Mouse (Mus musculus) activated CD4-positive, CD25-positive, alpha-beta regulatory T cell, adult 4 months (primary cell): ENCODE results near the gene Aurkaip1. TPM values are rescaled to one million over a fixed set of nuclear protein-coding genes. Genes with fewer than 3 reads are reported as not detected.
"Not testable (repeated sequence)": the region's sequence is repeated elsewhere in the genome, so short reads cannot be mapped to it uniquely, and the experiment has no call there.

Experiments
- ATAC-seq: one replicate; pipeline ENCODE4 v1.8.0; 2017
- polyA plus RNA-seq, 2 experiments: library from polyadenylated mRNA; unstranded; fragments of 100-300 nt; shearing (Covaris generic); gene quantifications; one replicate each; pipeline ENCODE4 v1.2.1; 2017

Aurkaip1 gene
- polyA plus RNA-seq = 100 to 1,000 TPM; 216 TPM

GRCm38 (mm10) chr4:155831205-155831766 is at the start of gene Aurkaip1:
TSS of gene Aurkaip1 (plus strand) at chr4:155831272.
- peak; percentile 84 for ATAC-seq

DNA sequence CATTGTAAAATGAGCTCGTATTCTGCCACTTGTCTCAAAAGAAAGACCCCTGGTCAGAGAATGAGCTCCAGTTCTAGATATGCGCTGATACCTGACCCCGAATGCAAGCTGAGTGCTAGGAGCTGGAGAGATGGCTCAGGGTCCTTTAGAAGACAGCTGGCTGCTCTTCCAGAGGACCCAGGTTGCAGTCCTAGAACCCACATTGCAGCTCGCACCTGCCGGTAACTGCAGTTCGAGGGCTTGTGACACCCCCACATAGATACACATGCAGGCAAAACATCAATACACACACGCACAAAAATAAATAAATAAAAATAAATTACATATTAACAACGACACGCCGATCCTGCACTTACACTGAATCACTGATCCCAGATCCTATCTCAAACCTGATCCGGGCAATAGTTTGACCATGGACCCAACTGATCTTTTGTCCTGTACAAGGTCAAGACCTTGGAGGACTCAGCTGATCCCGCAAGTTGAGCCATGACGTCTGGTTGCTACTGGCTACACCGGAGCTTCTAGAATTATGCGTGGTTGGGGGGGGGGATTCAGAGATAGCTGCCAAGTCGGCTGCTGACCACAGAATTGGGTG is 47.5 kb upstream of the Aurkaip1 start:
- no peak for ATAC-seq

DNA sequence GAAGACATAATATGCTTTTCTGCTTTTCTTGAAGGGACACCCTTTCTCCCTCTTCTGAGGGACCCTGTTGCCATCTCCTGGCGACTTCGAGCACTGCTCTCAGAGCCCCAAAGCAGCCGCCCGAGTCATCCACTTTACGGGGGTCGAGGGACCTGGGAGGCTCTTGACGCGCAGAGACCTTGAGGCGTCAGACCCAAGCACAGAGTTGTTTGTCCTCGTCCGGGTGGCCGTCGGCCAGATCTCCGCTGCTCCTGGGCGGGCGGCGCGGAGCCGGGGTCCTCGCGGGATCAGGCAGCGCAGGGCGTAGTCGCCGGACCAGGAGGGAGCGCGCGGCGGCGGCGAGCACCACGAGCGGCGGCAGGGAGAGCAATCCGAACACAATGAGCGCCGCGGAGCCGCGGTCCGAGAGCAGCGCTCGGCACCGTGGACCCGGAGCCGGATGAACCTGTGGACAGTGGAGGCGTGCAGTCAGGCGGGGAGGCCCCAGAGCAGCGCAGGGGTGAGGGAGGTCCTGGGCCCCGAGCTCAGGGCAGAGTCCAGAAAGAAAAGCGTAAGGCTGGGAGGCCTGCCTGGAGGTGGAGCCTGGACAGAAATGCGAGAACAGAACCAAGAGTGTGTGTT is 46.9 kb upstream of the Aurkaip1 start:
- no peak for ATAC-seq

- ATAC-seq = no peak
Observed at GRCm38 (mm10) chr4:155785246-155785645, 45.8 kb upstream of the Aurkaip1 start.

GRCm38 (mm10) chr4:155785819-155786218 is 45.3 kb upstream of the Aurkaip1 start, which contains the start of gene Tmem88b:
TSS of gene Tmem88b (minus strand) at chr4:155785874.
- no peak for ATAC-seq

- no peak for ATAC-seq
Observed at GRCm38 (mm10) chr4:155788300-155788699, 42.8 kb upstream of the Aurkaip1 start.

DNA sequence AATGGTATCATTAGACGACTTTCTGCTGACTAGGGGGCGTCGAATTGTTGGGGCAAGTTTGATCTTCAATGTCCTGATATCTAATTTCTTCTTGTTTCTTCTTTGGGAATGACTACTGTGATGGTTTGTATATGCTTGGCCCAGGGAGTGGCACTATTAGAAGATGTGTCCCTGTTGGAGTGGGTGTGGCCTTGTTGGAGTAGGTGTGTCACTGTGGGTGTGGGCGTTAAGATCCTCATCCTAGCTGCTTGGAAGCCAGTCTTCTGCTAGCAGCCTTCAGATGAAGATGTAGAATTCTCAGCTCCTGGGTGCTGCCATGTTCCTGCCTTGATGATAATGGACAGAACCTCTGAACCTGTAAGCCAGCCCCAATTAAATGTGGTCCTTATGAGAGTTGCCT is 42.2 kb upstream of the Aurkaip1 start:
- ATAC-seq = not testable (repeated sequence)

GRCm38 (mm10) chr4:155790021-155790489 is 41.0 kb upstream of the Aurkaip1 start, which contains the start of gene Ankrd65:
TSS of gene Ankrd65 (plus strand) at chr4:155790439.
- ATAC-seq = no peak

DNA sequence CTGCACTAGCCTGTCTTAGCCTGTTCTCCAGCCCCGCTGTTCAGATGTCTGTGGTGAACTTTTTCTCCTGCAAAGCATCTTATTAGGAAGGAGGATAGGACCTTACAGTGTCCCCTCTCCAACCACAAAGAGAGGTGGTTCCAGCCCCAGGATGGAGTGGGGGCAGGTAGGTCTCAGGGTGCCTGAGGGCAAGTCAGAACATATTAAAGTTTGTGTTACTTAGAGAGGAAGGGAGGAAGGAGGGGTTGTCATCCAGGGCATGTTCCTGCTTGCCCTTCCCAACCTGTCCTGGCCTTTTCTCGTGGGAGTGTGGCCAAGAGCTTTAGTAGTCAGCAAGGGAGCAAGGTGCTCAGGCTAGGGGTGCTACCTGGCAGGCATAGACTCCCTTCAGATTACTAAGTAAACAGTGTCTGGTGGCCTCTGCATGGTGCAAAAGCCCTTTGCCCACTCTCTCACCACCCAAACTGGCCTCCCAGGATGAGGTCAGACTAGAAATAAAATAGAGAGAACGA is 40.4 kb upstream of the Aurkaip1 start:
- no peak for ATAC-seq

- ATAC-seq = no peak
Observed at GRCm38 (mm10) chr4:155791240-155791933, 39.7 kb upstream of the Aurkaip1 start.

DNA sequence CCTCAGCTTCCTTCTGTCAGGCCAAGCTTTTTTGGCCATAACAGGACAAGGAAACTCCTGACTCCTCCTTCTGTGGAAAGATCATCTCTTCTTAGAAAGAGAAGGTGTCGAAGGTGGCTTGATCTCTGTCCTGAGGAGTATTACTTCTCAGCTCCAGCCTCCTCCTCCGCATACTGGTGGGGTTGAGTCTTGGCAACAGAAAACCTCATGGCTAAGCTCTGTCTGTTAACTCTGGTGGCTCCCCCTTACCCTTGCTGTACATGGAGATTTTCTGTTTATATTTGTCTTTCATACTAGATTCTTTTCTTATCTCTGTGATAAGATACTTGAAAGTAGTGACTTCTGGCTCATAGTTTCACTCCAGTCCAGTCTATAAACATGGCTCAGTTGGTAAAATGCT is 37.3 kb upstream of the Aurkaip1 start:
- no peak for ATAC-seq

- ATAC-seq = no peak
Observed at GRCm38 (mm10) chr4:155802075-155802474, 29.0 kb upstream of the Aurkaip1 start.

DNA sequence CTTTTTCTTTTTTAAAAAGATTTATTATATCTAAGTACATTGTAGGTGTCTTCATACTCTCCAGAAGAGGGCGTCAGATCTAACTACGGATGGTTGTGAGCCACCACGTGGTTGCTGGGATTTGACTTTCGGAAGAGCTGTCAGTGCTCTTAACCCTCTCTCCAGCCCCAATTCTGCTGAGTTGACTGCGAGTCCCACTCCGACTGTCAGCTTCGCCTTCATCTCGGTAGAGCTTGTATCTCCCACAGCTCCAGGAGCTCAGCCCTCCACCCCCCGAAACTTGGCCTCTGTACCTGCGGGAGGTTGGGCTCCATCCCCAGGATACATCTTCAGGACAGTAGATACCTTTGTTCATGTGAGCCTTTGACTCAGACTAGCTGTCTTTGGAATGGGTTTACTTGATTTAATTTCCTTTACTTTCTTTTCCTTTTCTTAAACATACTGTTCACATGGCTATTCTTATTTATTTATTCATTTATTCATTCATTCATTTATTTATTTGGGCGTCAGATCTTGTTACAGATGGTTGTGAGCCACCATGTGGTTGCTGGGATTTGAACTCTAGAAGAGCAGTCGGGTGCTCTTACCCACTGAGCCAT is 28.2 kb upstream of the Aurkaip1 start, which contains the start of gene Mrpl20:
Gene Mrpl20 (plus strand): TSS at position 138 of the 599 bp plus-strand sequence.
- peak; percentile 59 for ATAC-seq

GRCm38 (mm10) chr4:155803340-155804041 is 27.6 kb upstream of the Aurkaip1 start:
- peak; percentile 90 for ATAC-seq

DNA sequence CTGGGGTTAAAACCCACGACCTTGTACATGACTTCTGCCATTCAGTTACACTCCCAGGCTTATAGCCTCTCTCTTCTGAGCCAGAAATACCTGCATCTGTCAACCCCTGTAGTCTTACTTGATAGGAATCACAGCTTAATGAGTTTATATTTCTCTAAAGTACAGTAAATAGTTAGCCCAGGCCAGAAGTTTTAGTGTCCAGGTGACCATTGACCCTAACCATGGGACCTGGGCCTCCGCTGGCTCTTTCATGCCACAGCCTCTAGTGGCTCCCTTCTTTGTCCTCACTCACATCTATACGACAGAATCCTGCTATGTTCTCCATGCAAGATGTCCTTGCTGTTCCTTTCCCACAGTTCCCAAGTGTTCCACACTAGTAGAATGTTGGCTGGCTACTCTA is 23.2 kb upstream of the Aurkaip1 start:
- no peak for ATAC-seq

DNA sequence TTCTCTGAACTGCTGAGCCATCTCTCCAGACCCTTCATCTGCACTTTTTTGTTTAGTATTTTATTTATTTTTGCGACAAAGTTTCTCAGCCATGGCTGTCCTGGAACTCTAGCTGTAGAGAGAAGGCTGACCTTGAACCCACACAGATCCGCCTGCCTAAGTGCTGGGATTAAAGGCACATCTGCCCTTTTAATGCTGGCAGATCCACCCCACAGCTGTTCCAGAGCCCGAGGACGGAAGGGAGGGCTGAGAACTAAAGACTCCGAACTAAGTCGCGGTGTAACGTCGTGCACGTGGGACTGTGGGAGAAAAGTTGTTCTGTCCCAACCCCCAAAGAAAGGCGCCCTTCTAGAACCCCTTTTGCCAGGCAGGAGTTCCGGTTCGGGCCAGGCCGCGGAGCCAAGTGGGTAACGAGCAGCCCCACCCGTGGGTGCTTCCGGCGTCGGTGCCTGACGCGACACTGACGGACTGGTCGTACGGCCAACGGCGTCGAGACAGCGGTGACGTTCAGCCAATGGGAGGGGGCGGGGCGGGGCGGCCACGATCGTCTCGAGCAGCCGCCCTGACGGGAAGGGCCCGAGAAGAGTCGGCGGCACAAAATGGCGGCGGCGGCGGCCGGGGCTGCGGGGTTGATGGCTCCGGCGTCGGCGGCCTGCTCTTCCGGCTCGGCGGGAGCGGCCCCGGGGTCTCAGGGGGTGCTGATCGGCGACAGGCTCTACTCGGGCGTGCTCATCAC is 19.0 kb upstream of the Aurkaip1 start, which contains the start of gene Ccnl2:
Gene Ccnl2 (plus strand): TSS at position 561 of the 736 bp plus-strand sequence.
- ATAC-seq = peak; percentile 99

DNA sequence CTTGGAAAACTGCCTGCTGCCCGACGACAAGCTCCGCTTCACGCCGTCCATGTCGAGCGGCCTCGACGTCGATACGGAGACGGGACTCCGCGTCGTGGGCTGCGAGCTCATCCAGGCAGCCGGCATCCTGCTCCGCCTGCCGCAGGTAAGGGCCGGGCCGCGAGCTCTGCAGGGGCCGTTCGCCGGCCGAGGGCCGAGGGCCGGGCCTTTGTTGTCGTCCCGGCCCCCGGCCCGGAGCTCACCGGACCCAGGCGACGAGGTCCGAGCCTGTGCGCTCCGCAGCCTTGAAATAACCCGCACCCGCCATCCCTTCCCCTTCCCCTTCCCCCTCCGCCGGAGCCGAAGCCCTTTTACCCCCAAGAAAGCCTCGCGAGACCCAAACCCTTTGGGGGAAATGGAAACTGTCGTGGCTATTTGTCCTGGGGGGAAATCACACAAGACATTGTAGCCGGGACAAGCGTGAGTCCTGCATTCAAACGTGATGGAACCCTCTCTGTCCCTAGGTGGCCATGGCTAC is 18.3 kb upstream of the Aurkaip1 start:
- no peak for ATAC-seq

- no peak for ATAC-seq
Observed at GRCm38 (mm10) chr4:155817533-155817932, 13.5 kb upstream of the Aurkaip1 start.

DNA sequence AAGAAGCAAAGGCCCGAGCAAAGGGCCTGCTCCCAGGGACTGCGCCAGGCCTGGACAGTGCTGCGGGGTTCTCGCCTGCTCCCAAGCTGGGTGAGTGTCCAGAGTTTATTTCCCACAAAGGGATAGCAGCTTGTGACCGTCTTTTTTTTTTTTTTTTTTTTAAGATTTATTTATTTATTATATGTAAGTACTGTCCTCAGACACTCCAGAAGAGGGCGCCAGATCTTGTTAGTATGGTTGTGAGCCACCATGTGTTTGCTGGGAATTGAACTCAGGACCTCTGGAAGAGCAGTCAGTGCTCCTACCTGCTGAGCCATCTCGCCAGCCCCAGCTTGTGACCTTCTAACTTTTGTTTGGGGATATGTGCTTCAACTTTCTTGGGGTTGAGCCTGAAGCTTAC is 10.0 kb upstream of the Aurkaip1 start:
- no peak for ATAC-seq

DNA sequence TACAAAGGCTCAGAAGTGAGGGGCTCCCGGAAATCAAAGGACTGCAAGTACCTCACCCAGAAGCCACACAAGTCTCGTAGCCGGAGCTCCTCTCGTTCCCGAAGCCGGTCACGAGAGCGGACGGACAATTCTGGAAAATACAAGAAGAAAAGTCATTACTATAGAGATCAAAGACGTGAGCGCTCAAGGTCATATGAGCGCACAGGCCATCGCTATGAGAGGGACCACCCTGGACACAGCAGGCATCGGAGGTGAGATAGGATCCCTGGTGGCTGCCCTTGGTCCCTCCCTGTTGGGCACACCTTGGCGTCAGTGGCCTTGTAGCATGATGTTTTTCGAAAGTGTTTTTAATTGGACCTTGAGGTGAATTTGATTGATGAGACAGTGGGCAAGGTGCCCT is 7.6 kb upstream of the Aurkaip1 start:
- ATAC-seq = no peak

- ATAC-seq = no peak
Observed at GRCm38 (mm10) chr4:155829866-155830265, 1.2 kb upstream of the Aurkaip1 start.
